Mouse (Mus musculus): ENCODE results near the gene Olfr1099.

- TF ChIP-seq CTCF (IDR thresholded peaks at IDR 0.05; ENCODE audit: borderline replicate concordance, insufficient read depth, low read length) = no peak
- no peak for TF ChIP-seq POLR2A (IDR thresholded peaks at IDR 0.05; ENCODE audit: low read depth, low read length)
These were observed 33.9 kb downstream of the Olfr1099 start for GRCm38 (mm10) chr2:86926557-86926956.

Data from embryonic fibroblast, embryonic 13.5 days (primary cell).